Mouse (Mus musculus) layer of hippocampus, adult 9-11 months (tissue): ENCODE results near the gene Nek11.

Source experiments
- DNase-seq: peaks from one replicate; pipeline ENCODE4 v3.0.0; 2022

The Nek11 gene

DNA sequence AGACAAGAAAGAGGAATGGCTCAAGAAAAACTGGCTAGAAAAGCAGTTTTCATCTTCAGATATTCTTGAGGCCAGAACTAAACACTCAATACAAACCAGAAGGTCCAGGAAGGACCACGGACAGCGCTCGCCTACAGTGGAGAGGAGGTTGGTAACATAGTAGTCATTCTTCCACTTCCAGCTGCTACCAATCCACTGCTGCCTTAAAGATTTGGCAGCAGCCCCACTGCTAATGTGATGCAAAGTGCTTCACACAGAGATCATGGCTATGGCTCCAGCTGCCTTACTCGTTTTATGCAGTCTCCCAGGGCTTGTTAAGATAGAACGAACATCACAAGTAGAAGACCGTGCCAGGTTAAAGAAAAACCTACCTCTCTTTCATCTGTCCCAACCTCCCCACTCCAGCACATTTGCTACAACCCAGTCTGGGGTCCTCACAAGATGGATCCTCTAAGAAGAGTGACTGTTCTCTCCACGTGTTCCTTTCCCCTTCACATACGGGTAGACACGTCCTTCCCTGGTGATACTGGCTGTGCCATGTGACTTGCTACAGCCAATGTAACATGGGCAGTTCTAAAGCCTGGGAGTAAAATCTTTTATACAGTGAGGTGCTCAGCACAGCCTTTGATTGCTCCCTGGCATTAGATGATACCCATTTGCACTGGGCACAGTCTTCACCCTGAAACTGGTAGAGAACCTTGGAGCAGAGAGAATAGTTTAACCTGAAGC is 85.6 kb downstream of the Nek11 start:
- peak; percentile 37 for DNase-seq

DNA sequence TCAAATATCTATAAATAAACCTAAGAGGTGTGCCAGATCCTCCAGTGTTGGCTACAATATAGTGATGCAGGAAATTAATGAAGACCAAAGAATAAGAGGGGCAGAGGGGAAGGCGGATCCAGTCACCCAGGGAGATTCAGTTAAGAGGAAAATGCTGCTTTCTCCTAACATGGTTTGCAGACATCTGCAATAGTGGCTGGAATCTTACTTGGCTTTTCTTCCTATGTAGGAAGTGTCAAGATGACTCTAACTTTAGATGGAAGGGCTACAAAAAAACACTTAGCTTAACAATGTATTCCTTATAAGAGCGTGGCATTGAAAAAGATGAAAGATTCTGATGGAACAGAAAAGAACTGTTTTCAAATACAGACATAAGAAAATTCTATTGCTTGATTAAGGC is 89.3 kb downstream of the Nek11 start:
- no peak for DNase-seq

GRCm38 (mm10) chr9:105302230-105302629 is 93.1 kb downstream of the Nek11 start:
- peak; percentile 77 for DNase-seq

DNA sequence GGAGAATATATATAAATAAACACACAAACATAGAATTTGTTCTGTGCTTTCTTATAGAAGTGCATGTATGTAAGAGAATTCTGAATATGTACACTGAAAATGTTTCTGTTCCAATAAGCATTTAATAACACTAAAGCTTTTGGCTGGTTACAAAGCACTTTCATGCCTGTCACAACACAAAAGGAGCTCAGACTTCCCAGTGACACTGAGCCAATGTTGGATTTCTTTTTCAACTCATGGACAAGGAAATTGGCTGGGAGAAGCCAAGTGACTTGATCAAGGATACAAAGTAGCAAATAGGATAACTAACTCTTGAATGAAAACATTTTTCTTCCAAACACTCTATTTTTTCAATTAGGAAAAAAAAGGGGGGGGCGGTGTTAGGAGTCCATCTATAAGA is 93.9 kb downstream of the Nek11 start:
- DNase-seq: no peak

DNA sequence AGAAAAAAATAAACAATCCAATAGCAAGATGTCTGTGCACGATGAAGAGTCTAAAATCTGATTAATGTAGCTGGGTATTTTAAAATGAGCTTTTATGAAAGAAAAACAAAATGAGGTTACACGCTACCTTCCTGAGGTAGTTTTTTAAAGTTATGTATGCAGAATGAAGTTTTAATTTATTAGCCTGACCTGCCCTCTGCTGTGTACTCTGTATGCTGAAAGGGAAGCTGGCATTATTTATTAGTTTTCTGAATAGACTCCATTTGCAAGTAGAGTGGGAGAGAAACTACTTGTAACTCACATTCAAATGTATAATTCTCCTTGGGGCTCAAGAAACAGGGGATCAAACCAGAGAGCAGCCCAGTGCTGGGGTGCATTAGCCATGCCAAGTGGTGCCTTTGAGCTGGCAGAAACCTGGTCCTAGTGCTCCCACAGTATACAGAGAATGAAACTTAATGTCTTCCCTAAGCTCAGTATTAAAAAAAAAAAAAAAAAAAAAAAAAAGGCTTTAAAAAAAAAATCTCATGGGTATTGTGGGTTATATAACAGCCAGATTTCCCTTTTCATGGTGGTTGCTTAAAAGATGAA is 94.5 kb downstream of the Nek11 start:
- DNase-seq: no peak

DNA sequence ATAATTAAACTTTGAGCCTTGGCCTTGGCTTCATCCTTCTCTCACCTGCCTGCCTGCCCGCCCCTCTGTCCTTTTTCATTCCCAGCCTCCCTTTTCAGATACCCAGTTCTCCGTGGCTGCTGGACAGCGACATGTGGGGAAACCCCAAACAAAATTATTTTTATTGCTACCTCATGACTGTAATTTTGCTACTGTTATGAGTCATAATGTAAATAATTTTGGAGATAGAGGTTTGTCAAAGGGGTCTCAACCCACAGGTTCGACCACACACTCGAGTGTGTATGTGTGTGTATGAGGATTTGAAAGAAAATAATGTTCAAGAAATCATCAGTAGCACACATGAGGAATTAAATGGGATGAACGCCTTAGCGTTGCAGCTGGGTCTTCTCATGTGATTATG is 110.7 kb downstream of the Nek11 start:
- DNase-seq: no peak

- no peak for DNase-seq
These were observed 112.6 kb downstream of the Nek11 start for GRCm38 (mm10) chr9:105282725-105283124.

DNA sequence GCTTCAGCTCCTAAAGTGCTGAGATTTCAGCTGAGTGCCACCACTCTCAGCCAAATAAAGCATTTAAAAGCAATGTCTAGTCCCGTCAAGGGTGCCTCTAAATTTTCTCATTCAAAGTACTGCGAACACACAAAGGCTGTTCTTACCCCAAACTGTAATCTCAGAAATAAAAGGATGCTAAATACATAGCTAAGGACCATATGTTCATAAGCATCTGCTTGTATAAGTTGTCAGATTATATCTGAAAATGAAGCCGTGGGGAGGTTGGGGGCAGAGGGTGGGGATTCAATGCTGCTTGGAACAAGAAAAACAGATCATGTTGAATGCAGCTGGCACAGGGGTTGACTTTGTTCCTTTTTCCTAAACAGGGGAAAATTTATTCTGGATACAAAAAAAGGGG is 120.4 kb downstream of the Nek11 start:
- DNase-seq: no peak

- no peak for DNase-seq
These were observed 121.0 kb downstream of the Nek11 start for GRCm38 (mm10) chr9:105274286-105274685.

GRCm38 (mm10) chr9:105272241-105272640 is 123.1 kb downstream of the Nek11 start:
- no peak for DNase-seq

- no peak for DNase-seq
These were observed 132.2 kb downstream of the Nek11 start for GRCm38 (mm10) chr9:105263140-105263539.

GRCm38 (mm10) chr9:105257668-105258067 is 137.7 kb downstream of the Nek11 start:
- DNase-seq: no peak

- no peak for DNase-seq
These were observed 141.2 kb downstream of the Nek11 start for GRCm38 (mm10) chr9:105254076-105254475.

DNA sequence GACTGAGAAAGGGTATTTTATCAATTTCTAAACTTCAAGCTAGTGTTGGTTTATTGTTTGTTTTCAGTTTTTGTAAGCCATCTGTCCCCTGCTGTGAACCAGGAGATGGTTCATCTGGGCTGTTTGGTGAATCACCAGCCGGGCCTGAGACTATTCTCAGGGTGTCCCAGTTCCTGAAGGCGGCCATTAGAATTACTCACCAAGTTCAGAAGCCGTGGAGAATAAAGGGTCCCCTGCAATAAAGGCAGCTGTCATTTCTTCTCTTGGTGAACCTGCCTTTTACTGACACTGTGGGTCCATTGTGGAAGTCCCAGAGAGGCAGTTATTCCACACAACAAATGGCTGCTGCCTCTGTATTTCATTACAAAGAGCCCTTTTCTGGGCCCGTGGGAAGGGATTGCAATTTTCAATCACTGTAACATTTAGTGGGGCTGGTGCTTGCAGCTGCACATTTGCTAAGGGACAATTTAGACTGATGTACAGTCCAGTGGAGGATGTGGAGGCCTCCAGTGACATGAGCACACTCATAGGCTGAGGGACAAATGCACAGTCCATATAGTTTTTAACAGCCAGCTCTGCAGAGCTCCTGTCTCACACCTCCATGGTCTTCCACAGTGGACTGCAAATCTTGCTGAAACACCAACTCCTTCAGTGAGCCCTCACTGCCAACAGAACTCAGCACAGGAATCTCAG is 142.8 kb downstream of the Nek11 start:
- peak; percentile 24 for DNase-seq

DNA sequence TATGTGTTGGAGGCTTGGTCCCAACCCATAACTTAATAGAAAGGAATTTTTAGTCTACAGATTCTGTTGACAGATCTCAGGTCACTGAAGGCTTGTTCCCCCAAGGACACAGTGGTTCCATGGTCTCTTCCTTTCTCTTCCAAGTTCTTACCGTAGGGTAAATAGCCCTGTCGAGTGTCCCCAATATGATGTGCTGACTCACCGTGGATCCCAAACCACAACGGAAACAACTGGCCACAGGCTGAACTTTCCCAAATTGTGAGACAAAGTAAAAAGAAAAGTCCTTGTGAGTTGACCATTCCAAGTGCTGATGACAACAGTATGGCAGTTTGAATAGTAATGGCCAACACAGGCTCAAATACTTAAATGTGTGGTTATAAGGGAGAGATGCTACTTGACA is 144.1 kb downstream of the Nek11 start:
- DNase-seq: no peak

DNA sequence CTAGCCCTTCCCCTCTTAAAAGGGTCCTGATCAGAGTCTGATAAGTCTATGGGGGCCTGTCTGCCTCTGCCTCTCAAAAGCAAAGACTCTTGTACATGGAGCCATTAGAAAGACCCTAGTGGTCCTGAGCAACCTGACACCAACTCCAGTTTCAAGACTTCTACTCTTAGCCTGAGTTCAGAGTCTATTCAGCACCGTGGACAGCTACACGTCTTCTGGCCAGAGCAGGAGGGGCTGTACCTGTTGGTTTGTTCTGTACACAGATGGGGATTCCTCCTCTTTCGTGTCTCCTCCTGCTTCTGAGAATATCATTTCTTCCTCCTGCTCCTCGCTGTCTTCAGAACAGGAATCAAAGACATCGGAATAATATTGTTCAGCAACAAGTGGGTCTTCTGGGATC is 151.3 kb downstream of the Nek11 start:
- no peak for DNase-seq

GRCm38 (mm10) chr9:105214434-105214833 is 180.9 kb downstream of the Nek11 start:
- DNase-seq: peak; percentile 17

- no peak for DNase-seq
These were observed 195.0 kb downstream of the Nek11 start for GRCm38 (mm10) chr9:105200305-105200704.

GRCm38 (mm10) chr9:105186725-105187124 is 208.6 kb downstream of the Nek11 start:
- no peak for DNase-seq

- DNase-seq: no peak
These were observed 212.9 kb downstream of the Nek11 start for GRCm38 (mm10) chr9:105182392-105182791.

DNA sequence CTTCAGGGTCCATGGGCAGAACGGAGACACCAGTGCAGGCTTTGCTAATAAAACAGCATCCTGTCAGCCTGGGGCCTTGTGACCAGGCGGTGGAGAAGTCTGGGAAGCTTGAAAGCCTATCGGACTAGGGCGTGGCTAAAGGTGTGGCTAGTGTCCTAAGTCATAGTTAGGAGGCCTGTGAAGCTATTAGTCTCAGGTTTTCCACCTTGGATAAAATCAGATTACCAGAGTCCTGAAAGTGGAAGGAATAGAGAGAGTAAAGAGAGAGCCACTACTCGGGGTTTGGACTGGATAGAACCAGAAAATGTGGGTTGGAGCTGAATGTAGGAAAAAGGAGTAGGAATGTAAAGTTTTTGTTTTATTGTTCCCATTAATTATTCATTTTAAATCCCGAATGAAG is 250.3 kb downstream of the Nek11 start, which contains the start of gene 1700080E11Rik:
TSS of gene 1700080E11Rik (minus strand) at position 101 of the 400 bp plus-strand sequence.
- DNase-seq: no peak

GRCm38 (mm10) chr9:105139204-105139603 is 256.1 kb downstream of the Nek11 start:
- no peak for DNase-seq

DNA sequence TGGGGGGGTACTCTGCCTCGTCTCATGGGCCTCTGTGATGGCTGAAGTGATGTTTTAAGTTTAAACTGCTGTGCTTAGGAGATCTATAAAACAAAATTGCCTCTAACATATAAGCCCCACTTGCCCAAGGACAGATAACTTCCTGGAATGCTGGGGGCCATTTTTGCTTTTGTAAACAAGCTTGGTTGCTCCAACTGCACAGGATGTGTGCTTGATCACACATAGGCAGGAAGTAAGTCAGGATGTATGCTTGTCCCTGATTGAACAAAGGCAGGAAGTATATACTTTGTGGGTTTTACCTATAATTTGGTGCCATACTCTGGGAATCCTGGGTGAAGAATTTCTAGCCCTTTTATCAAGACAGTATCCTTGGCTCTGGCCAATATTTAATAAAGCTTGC is 258.9 kb downstream of the Nek11 start:
- no peak for DNase-seq

GRCm38 (mm10) chr9:105134536-105134935 is 260.8 kb downstream of the Nek11 start:
- no peak for DNase-seq
